Mouse (Mus musculus) ES-Bruce4 (cell line): ENCODE data around the gene Gm17949.

Experiments used
- CTCF ChIP-seq: IDR thresholded peaks from one replicate; pipeline ENCODE4 v1.8.1; 2011; ENCODE audit warnings: low read depth, low read length
- EP300 ChIP-seq: IDR thresholded peaks from 2 replicates; pipeline ENCODE4 v1.6.1; 2011; ENCODE audit warnings: low read depth, low read length; ENCODE audit not compliant: insufficient read depth
- POLR2A ChIP-seq: IDR thresholded peaks from one replicate; pipeline ENCODE4 v1.8.1; 2011; ENCODE audit warnings: low read length; ENCODE audit not compliant: insufficient read depth

- TF ChIP-seq POLR2A = no peak
- no peak for TF ChIP-seq CTCF
- no peak for TF ChIP-seq EP300
Measured at GRCm38 (mm10) chr17:57019693-57020092, 8.4 kb downstream of the Gm17949 start.
